Comparison of ENCODE assay signal across 23 mouse cellular contexts in the genomic region with DNA sequence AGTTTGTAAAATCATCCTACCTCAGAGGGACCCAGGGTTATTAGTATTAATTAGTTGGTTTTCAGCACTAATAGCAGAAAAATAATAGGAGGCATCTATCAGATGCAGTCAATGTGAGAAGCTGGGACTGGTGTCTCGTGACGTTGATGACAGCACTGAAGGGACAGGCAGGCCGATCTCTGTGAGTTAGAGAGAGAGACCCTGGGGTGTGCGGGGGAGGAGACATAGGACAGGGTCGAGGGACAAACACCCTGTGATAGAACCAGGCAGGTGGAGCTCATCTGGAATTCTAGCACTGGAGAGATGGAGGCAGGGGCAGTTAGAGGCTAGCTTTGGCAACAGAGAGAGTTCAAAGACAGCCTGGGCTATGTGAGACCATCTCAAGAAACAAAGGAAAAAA. TPM values are rescaled to one million over a fixed set of nuclear protein-coding genes. Genes with fewer than 3 reads are reported as not detected.
"Had no signal": no experiment of that assay in that cellular context is flagged by ENCODE, and none has a peak within 500 bp of the region (broad histone marks: within the 10 kb centered on the region; RNA-seq: fewer than 3 reads in every experiment).

No protein-coding gene starts in this region.

- H3K9me3 ChIP-seq: lung, embryonic 15.5 days; midbrain, embryonic 13.5 days; midbrain, embryonic 15.5 days; neural tube, embryonic 12.5 days; stomach, embryonic 15.5 days had no signal

- H3K4me1 ChIP-seq: lung, embryonic 15.5 days; megakaryocyte, embryonic 14.5 days; midbrain, embryonic 13.5 days; midbrain, embryonic 15.5 days; neural tube, embryonic 12.5 days; stomach, embryonic 15.5 days had no signal

- H3K36me3 ChIP-seq: lung, embryonic 15.5 days; midbrain, embryonic 13.5 days; midbrain, embryonic 15.5 days; neural tube, embryonic 12.5 days; stomach, embryonic 15.5 days had no signal

- DNase-seq: lung, adult 2 months; lung, postnatal 14 days; lung, postnatal 36 days; right cerebral cortex, postnatal 14 days; thymus, adult 2 months; thymus, postnatal 25 days; thymus, postnatal 4 days had no signal

- H3K27me3 ChIP-seq: lung, embryonic 15.5 days; midbrain, embryonic 13.5 days; midbrain, embryonic 15.5 days; neural tube, embryonic 12.5 days; stomach, embryonic 15.5 days had no signal

- H3K27ac ChIP-seq: lung, embryonic 15.5 days; macrophage; midbrain, embryonic 13.5 days; midbrain, embryonic 15.5 days; neural tube, embryonic 12.5 days; stomach, embryonic 15.5 days; stomach, postnatal 0 days had no signal

- H3K9ac ChIP-seq: lung, embryonic 15.5 days; midbrain, embryonic 13.5 days; midbrain, embryonic 15.5 days; neural tube, embryonic 12.5 days; stomach, embryonic 15.5 days had no signal

- H3K4me2 ChIP-seq: lung, embryonic 15.5 days; midbrain, embryonic 11.5 days; midbrain, embryonic 13.5 days; midbrain, embryonic 15.5 days; neural tube, embryonic 12.5 days; stomach, embryonic 15.5 days had no signal

- H3K4me3 ChIP-seq: lung, embryonic 15.5 days; megakaryocyte, embryonic 14.5 days; midbrain, embryonic 13.5 days; midbrain, embryonic 15.5 days; neural tube, embryonic 12.5 days; stomach, embryonic 15.5 days had no signal

- ATAC-seq: lung, postnatal 0 days; midbrain, embryonic 13.5 days; midbrain, embryonic 15.5 days had no signal

RNA-seq across cellular contexts. Expression of a gene that starts 53.3 kb away (rescaled TPM):
- total RNA-seq: megakaryocyte progenitor cell, adult 5-6 weeks; monocyte, adult 5-6 weeks; neutrophil, adult 5-6 weeks had no signal
- polyA plus RNA-seq: macrophage; midbrain, embryonic 11.5 days; midbrain, embryonic 13.5 days; neural tube, embryonic 12.5 days; neural tube, embryonic 14.5 days; spleen, adult 2 months; stomach, embryonic 15.5 days; stomach, postnatal 0 days; urinary bladder, adult 2 months had no signal
